Mouse (Mus musculus): ENCODE measurements around the gene Atg4a-ps.

The Atg4a-ps gene

DNA sequence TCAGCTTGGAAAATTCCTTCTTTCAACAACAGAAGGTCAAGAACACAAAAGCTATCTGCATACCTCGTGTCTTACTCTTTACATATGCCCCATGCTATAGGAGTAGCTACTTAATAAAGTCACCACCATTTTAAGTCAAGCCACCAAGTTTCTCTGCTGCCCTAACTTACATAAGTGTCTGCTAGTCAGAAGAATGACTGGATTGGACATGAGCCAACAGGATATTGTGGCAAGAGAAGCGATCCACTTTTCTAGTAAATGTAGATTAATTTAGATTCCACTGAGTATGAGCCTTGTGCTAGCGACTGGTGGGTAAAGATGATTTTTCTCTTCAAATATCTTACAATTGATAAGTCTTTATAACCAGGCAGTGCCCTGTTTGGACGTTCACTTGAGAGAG is 12.0 kb downstream of the Atg4a-ps start:
- in situ Hi-C loops (cut with MboI; ENCODE audit: low sequenced_read_pairs): no loop called here

- in situ Hi-C loops (cut with MboI; ENCODE audit: low sequenced_read_pairs): no loop called here
Measured at GRCm38 (mm10) chr3:103633124-103633523, 12.7 kb downstream of the Atg4a-ps start.

DNA sequence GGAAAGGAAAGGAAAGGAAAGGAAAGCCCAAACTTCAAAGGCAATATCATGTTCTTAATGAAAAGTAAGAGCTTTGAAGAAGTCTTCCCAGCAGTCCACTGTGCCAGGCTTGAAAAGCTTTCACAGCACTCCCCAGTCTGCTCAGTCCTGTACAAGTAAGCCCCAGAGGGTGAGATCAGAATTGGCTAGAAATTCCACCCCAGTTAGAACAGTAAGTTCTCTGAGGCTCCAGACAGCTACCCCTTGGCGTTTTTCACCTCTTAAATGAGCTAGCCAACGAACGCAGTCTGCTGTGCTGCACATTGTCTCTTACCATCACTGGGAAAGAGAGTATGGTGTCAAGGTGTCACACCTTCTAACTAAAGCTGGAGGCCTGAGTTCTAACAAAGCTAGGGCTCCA is 18.2 kb downstream of the Atg4a-ps start:
- in situ Hi-C loops (cut with MboI; ENCODE audit: low sequenced_read_pairs): no loop called here

GRCm38 (mm10) chr3:103626481-103626880 is 19.4 kb downstream of the Atg4a-ps start:
- in situ Hi-C loops (cut with MboI; ENCODE audit: low sequenced_read_pairs): no loop called here

- in situ Hi-C loops (cut with MboI; ENCODE audit: low sequenced_read_pairs): no loop called here
Measured at GRCm38 (mm10) chr3:103625169-103625568, 20.7 kb downstream of the Atg4a-ps start.

GRCm38 (mm10) chr3:103624591-103625051 is 21.2 kb downstream of the Atg4a-ps start:
- in situ Hi-C loops (cut with MboI; ENCODE audit: low sequenced_read_pairs): no loop called here

GRCm38 (mm10) chr3:103623893-103624470 is 21.9 kb downstream of the Atg4a-ps start:
- in situ Hi-C loops (cut with MboI; ENCODE audit: low sequenced_read_pairs): no loop called here

DNA sequence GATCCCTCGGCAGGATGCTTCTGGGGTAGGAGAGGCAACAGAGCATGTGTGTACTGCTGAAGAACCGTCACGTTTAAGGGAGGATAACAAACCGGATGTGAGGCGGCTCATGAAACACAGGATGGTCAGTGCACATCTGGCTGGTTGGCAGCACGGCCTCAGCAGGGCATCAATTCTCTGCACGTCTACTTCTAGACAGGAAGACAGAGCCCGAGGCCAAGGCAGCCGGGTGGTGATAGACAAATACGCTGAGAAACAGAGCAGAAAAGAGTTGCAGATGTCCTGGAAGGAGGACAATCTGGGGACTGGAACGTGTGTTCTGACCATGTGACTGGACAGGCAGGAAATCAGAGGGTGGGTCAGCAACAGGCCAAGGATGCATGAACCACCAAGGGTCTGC is 25.8 kb downstream of the Atg4a-ps start:
- in situ Hi-C loops (cut with MboI; ENCODE audit: low sequenced_read_pairs): no loop called here

- in situ Hi-C loops (cut with MboI; ENCODE audit: low sequenced_read_pairs): no loop called here
Measured at GRCm38 (mm10) chr3:103616981-103617380, 28.9 kb downstream of the Atg4a-ps start.

DNA sequence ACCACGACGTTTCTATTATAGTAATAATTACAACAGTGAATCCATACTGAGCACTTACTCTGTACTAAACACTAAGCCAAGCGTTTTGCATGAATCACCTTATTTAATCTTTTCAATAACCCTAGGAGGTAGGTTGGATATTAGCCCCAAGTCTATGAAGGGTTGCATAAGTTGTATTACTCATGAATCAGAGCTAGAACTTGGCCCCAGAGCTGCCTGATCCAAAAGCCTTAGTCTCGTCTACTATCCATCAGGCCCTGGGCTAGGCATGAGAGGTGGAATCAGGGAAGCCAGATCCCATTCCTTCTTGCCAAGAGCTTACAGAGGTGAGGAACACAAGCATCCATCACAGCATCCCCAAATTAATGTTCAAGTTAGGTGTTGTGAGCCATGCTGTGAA is 30.2 kb downstream of the Atg4a-ps start:
- in situ Hi-C loops (cut with MboI; ENCODE audit: low sequenced_read_pairs): no loop called here

GRCm38 (mm10) chr3:103612636-103613355 is 33.1 kb downstream of the Atg4a-ps start:
- in situ Hi-C loops (cut with MboI; ENCODE audit: low sequenced_read_pairs): no loop called here

DNA sequence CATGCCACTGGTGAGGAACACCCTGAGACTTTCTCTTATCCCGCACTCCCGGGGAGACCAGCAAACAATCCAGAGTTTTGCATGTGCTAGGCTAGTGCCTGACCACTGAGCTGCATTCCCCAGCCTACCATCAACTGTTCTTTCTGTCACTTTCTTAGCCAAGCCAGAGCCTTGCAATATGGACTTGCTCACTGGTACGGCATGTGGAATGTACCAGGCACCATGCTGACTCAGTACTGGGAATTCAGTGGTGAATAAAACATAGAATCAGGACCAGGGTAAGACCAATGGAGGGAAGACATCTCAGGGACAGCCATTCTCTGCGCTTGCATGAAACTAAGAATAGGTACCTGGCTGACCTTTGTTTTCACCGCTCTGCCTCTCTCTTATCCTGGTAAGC is 35.6 kb downstream of the Atg4a-ps start:
- in situ Hi-C loops (cut with MboI; ENCODE audit: low sequenced_read_pairs): no loop called here

- in situ Hi-C loops (cut with MboI; ENCODE audit: low sequenced_read_pairs): no loop called here
Measured at GRCm38 (mm10) chr3:103606660-103607595, 38.9 kb downstream of the Atg4a-ps start.

DNA sequence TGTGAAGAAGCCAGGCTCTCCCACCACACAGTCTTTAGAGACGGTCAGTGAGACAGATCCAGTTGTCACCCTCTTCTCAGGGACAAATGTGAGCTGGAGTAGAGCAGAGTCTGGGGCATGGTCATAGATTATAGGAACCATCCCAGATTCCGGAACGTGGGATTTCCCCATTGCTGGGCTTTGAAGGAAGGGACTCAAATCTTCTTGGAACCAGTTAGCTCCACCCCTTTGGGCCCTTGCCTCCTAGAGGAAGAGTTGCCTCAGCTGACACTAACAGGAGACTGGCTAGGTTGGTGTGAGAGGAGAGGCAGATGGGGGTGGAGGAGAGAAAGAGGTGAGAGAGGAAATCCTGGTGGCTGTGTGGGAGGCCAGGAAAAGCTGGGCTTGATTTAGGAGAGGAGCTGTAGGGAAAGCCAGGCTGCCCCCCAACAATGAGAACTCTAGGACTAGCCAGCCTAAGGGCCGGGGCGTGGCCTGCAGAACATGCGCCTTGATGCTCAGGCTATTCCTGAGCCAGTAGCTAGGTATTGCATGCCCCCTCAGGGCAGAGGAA is 39.7 kb downstream of the Atg4a-ps start:
- in situ Hi-C loops (cut with MboI; ENCODE audit: low sequenced_read_pairs): no loop called here

DNA sequence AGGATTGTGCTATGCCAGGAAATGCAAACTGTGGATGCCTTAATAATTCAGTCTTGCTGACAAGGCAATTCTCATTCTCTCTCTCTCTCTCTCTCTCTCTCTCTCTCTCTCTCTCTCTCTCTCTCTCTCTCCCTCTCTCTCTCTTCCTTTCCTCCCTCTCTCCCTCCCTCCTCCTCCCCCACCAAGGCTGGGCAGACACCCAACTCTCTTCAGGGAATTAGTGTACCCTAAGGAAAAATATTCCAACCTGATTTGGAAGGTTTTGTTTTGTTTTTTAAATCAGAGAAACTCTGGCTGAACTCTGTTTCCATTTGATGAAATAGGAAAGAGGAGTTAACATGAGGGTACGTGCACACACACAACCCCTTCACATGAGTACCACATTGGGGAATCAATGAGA is 44.3 kb downstream of the Atg4a-ps start:
- in situ Hi-C loops (cut with MboI; ENCODE audit: low sequenced_read_pairs): no loop called here

DNA sequence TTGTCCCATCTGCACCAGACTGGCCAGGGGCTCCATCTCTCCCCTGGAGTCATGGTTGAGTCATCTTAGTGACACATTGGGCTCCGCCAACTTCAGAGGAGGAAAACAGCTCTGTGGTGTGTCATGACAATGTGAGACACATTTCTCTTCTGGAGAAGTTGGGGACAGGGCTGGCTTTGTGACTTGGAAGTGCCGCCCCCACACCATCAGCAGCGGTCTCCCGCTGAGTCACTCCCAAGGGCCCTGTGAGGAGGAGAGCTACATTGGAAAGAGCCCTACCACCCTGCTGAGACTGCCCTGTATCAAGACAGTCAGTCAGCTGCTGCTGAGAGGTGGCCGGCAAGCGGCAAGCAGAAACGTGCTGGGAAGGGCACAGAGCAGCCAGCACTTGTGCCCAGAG is 44.9 kb downstream of the Atg4a-ps start:
- in situ Hi-C loops (cut with MboI; ENCODE audit: low sequenced_read_pairs): no loop called here

DNA sequence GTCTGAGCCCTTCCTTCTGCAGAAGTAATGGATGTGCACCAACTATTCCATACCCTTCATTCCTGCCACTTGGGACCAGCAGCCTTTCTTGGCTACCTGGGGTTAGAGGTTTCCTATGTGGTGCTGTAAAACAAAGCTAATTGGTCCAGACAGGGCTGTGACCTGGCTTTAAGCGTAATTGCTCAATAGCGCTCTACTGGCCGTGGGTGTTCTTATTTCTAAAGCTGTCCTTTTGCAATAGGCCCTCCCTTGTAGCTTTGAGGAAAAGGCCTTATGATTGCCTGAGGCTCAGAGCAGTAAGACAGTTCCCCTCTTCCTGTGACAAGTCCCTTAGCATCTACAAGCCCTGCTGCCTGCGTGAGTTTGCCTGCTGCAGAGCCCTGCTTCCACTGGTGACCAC is 48.3 kb downstream of the Atg4a-ps start:
- in situ Hi-C loops (cut with MboI; ENCODE audit: low sequenced_read_pairs): no loop called here

DNA sequence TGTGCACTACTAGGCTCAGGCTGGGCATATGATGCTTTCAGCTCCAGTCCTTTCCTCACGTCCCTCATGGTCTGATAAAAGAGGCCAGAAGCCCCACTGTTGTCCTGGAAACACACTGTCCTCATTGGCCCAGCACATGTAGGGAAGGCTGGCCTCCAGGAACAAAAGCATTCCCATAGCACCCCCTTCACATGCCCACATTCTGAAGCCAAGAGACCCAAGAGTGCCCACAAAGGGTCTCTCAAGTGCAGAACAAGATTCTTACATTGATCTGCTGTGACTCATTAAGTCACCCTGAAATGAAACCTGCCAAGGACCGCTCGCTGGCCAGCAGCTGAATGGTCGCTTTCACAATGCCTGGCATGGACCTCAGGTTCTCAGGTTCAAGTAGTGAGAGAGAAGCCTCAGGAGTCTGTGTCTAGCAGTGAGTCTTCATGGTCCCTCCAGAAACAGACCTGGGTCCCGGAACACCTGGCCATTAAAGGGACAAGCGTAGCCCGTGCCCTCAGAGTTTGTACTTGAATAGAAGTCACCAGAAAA is 50.5 kb downstream of the Atg4a-ps start:
- in situ Hi-C loops (cut with MboI; ENCODE audit: low sequenced_read_pairs): no loop called here

Data from CH12F3 (cell line).